Mouse (Mus musculus): Measurements from ENCODE around the gene Tph2.

DNA sequence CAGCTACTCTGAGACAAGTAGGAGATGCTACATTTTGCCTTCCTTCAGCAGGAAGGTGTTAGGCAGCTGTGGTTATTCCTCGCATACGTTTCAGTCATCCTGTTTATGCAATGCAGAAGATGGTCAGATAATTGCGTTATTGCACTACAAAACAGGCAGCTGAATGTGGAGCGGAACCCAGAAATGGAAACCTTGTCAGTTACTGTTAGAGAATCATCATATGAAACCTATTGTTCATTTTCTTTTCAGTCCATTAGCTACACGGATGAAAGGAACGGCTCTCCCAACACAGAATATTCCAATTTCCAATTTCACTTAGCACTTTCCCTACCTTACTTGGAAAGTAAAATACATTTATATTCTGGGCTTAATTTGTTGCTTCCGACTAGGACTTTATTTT is 120.9 kb downstream of the Tph2 start:
- no peak for TF ChIP-seq POLR2A (IDR thresholded peaks at IDR 0.05; ENCODE audit: low read depth, low read length)
- no peak for TF ChIP-seq CTCF (IDR thresholded peaks at IDR 0.05; ENCODE audit: extremely low read depth, insufficient read depth, insufficient read length, insufficient replicate concordance)

Measured in spleen, adult 2 months (tissue).